12 mouse cellular contexts compared by ENCODE assay signal in the genomic region with DNA sequence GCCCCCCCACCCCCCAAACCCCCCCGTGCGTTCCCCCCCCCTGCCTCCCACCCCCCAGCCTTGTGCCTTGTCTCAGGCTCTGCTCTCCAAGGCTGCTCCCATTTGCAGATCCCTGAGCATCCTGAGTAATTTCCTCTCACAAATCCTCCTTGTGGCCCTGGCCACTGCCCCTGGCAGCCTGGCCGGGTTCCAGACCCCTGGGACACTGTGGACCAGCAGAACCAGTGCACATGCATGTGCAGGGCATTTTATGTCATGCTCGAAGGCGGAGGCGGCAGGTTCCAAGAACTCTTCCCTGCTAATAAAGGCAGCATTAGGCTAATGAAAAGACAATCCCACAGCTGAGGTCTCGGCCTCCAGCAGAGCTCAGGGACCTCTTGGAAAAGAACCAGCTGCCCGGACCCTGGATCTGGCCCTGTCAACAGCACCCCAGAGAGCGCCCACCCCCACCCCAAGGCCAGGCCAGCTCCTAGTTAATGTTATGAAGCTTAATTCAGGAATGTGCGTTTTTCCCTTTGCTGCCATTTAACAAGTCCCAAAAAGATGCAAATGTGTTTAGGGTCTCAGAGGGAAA.
DNase-seq lines count a peak whose midpoint lies in the region; ATAC-seq and TF ChIP-seq lines count a peak whose summit lies in the region.
"Had no signal": no experiment of that assay in that cellular context is flagged by ENCODE, and none has a peak within 500 bp of the region (broad histone marks: within the 10 kb centered on the region; RNA-seq: fewer than 3 reads in every experiment).

No protein-coding gene starts in this region.

- H3K4me1 ChIP-seq in hindbrain, embryonic 12.5 days = peaks cover 10% of the 10 kb centered on the region
- peaks cover 6% of the 10 kb centered on the region; the same call in 1 of the 2 replicates for H3K4me1 ChIP-seq in midbrain, embryonic 14.5 days (ENCODE audit: control insufficient read depth, insufficient read depth, low read length)
- H3K4me1 ChIP-seq: stomach, embryonic 15.5 days had no signal

- in situ Hi-C loops in Patski (cut with MboI; ENCODE audit: low pct_unique_long_range_greater_than_20kb) = no loop called here

- no peaks in the 10 kb centered on the region for H3K36me3 ChIP-seq in hindbrain, embryonic 12.5 days
- no peaks in the 10 kb centered on the region for H3K36me3 ChIP-seq in midbrain, embryonic 14.5 days (ENCODE audit: control insufficient read depth, insufficient read depth, low read length)
- H3K36me3 ChIP-seq: stomach, embryonic 15.5 days had no signal

- CTCF ChIA-PET in Patski (lab: Charles Lee) = interaction anchor here (1.0 to 1.2 kb wide), 2 partner anchors 9 to 14 kb away, joined by 4 read pairs; no protein-coding TSS in a partner anchor

- POLR2A ChIA-PET in Patski (lab: Charles Lee) = interaction anchor here (1.0 kb wide), 1 partner anchor 15 kb away, joined by 3 read pairs; no protein-coding TSS in a partner anchor

- H3K9ac ChIP-seq in hindbrain, embryonic 12.5 days = no peak overlapping the region
- peak overlapping the region; percentile 26; the same call in 1 of the 2 replicates for H3K9ac ChIP-seq in midbrain, embryonic 14.5 days (replicated peaks; ENCODE audit: low read length)
- H3K9ac ChIP-seq: stomach, embryonic 15.5 days had no signal

- peak; percentile 71 to 80 for DNase-seq in cerebellum, postnatal 14 days
- DNase-seq in Patski (ENCODE audit: low read depth, low spot score) = peak; percentile 62
- peak; percentile 61 for DNase-seq in midbrain, embryonic 14.5 days
- no peak for DNase-seq in adipocyte (ENCODE audit: low spot score)
- DNase-seq in thymus, postnatal 0 days (ENCODE audit: low spot score) = no peak
- no peak for DNase-seq in layer of hippocampus, postnatal 25 days (ENCODE audit: extremely low spot score in 1 of 2, low spot score in 1 of 2)
- DNase-seq: kidney, postnatal 14 days had no signal

- H3K9me3 ChIP-seq in hindbrain, embryonic 12.5 days (replicated peaks) = no peaks in the 10 kb centered on the region
- no peaks in the 10 kb centered on the region for H3K9me3 ChIP-seq in midbrain, embryonic 14.5 days (ENCODE audit: control insufficient read depth, low read length)
- H3K9me3 ChIP-seq: stomach, embryonic 15.5 days had no signal

- peak overlapping the region; percentile 76 for H3K27ac ChIP-seq in hindbrain, embryonic 12.5 days
- peak overlapping the region; percentile 57 for H3K27ac ChIP-seq in midbrain, embryonic 14.5 days (replicated peaks; ENCODE audit: low read depth, low read length)
- H3K27ac ChIP-seq: left cerebral cortex, adult 2 months; stomach, embryonic 15.5 days had no signal

- no peak overlapping the region for H3K4me2 ChIP-seq in hindbrain, embryonic 12.5 days (replicated peaks)
- no peak overlapping the region for H3K4me2 ChIP-seq in midbrain, embryonic 14.5 days (ENCODE audit: low read length)
- H3K4me2 ChIP-seq: heart, embryonic 11.5 days; stomach, embryonic 15.5 days had no signal

- ATAC-seq in cerebellum, adult (ENCODE audit: insufficient number of reproducible peaks, low FRiP score, low TSS enrichment) = no peak
- ATAC-seq in Patski = peak; percentile 54
- peak; percentile 62 for ATAC-seq in hindbrain, embryonic 12.5 days (ENCODE audit: low FRiP score)
- peak; percentile 40; the same call in 1 of the 2 replicates for ATAC-seq in midbrain, embryonic 14.5 days (ENCODE audit: low FRiP score, low TSS enrichment)

- H3K27me3 ChIP-seq in Patski = no peaks in the 10 kb centered on the region
- no peaks in the 10 kb centered on the region for H3K27me3 ChIP-seq in hindbrain, embryonic 12.5 days
- no peaks in the 10 kb centered on the region for H3K27me3 ChIP-seq in midbrain, embryonic 14.5 days (ENCODE audit: control insufficient read depth, insufficient read depth, low read length)
- H3K27me3 ChIP-seq: stomach, embryonic 15.5 days had no signal

- TF ChIP-seq CTCF in Patski (IDR thresholded peaks at IDR 0.05) = no peak

- WGBS in hindbrain, embryonic 12.5 days = 45% methylated on average over 10 of the region's 10 CpGs
- WGBS in midbrain, embryonic 14.5 days = 21% methylated on average over 9 of the region's 10 CpGs

- H3K4me3 ChIP-seq in hindbrain, embryonic 12.5 days = no peak overlapping the region
- no peak overlapping the region for H3K4me3 ChIP-seq in midbrain, embryonic 14.5 days (replicated peaks; ENCODE audit: low read depth, low read length)
- H3K4me3 ChIP-seq: left cerebral cortex, adult 2 months; stomach, embryonic 15.5 days had no signal

Comparison
In these comparisons a context has a peak if more than half of its experiments do, and no peak if none do; other contexts are left out.
1. DNase-seq: peak in cerebellum, postnatal 14 days (2 of 2), Patski (single experiment) and midbrain, embryonic 14.5 days (single experiment); none in adipocyte (single experiment), thymus, postnatal 0 days (single experiment) and layer of hippocampus, postnatal 25 days (0 of 2).